Mouse (Mus musculus) liver, postnatal 0 days (tissue): ENCODE measurements around the gene Gm8439. TPM values are rescaled to one million over a fixed set of nuclear protein-coding genes. Genes with fewer than 3 reads are reported as not detected.
"Not testable (repeated sequence)": the region's sequence is repeated elsewhere in the genome, so short reads cannot be mapped to it uniquely, and the experiment has no call there.

Experiments
- ATAC-seq: fragments of 200-750 bp; cut with Nextera tagmentation; 2 replicates; pipeline ENCODE4 v1.8.0; 2017; ENCODE audit warnings: mild to moderate bottlenecking, moderate library complexity
- DNase-seq: peaks from one replicate; pipeline ENCODE4 v3.0.0-alpha.2; 2016
- H3K27ac ChIP-seq: fragments of 300-500 bp; sonication (generic); 2 replicates; pipeline ENCODE4 v1.5.1; 2014; ENCODE audit warnings: antibody characterized with exemption, moderate library complexity, mild to moderate bottlenecking, low read depth
- H3K27me3 ChIP-seq: fragments of 300-500 bp; sonication (generic); 2 replicates; pipeline ENCODE4 v1.6.1; 2014; ENCODE audit warnings: low read length, control low read depth, mixed read lengths; ENCODE audit not compliant: insufficient read depth
- H3K36me3 ChIP-seq: fragments of 300-500 bp; sonication (generic); replicated peaks from 2 replicates; pipeline ENCODE4 v1.6.1; 2014; ENCODE audit warnings: mild to moderate bottlenecking, control low read depth, low read length, moderate library complexity, mixed read lengths; ENCODE audit not compliant: insufficient read depth
- H3K4me1 ChIP-seq: fragments of 300-500 bp; sonication (generic); 2 replicates; pipeline ENCODE4 v1.6.1; 2014; ENCODE audit warnings: antibody characterized with exemption, mild to moderate bottlenecking, control low read depth; ENCODE audit not compliant: insufficient read depth
- H3K4me2 ChIP-seq: fragments of 300-500 bp; sonication (generic); 2 replicates; pipeline ENCODE4 v1.6.1; 2014; ENCODE audit warnings: low read depth, mild to moderate bottlenecking, low read length, moderate library complexity, mixed read lengths
- H3K4me3 ChIP-seq: fragments of 300-500 bp; sonication (generic); 2 replicates; pipeline ENCODE4 v1.5.1; 2014; ENCODE audit warnings: low read depth, low read length
- H3K9ac ChIP-seq: fragments of 300-500 bp; sonication (generic); replicated peaks from 2 replicates; pipeline ENCODE4 v1.6.1; 2014; ENCODE audit warnings: mild to moderate bottlenecking, moderate library complexity
- H3K9me3 ChIP-seq: fragments of 300-500 bp; sonication (generic); 2 replicates; pipeline ENCODE4 v1.6.1; 2016; ENCODE audit warnings: mild to moderate bottlenecking, control low read depth, low read length, mixed read lengths
- CTCF ChIP-seq: sonication (generic); IDR thresholded peaks from 2 replicates; pipeline ENCODE4 v1.5.1; 2016; ENCODE audit warnings: antibody characterized with exemption, low read depth
- EP300 ChIP-seq: IDR thresholded peaks from 2 replicates; pipeline ENCODE4 v1.6.1; 2016; ENCODE audit warnings: antibody characterized with exemption, low read depth, mild to moderate bottlenecking
- WGBS: fragments of 180-500 bp; shearing (Covaris S2); extraction: QIAGEN DNeasy Blood & Tissue Kit; methylation state at CpG from one replicate; pipeline ENCODE4 v1.1.7; 2014; ENCODE audit not compliant: insufficient replicate concordance; 5-methylcytosine and 5-hydroxymethylcytosine counted together
- polyA plus RNA-seq: library from polyadenylated mRNA; unstranded; fragments of >200 nt; fragmentation: Nextera tagmentation; extraction: Ambion mirVana; gene quantifications from 2 replicates; pipeline ENCODE4 v1.2.1, GENCODE M21; 2015

Gene Gm8439
- polyA plus RNA-seq, 1 experiment from 2014 or later, result 0.40 TPM

GRCm38 (mm10) chr4:120586986-120587385 is 1.6 kb upstream of the Gm8439 start:
- H3K4me3 ChIP-seq, result no peak overlapping the region
- ATAC-seq, result no peak
- no peaks in the 10 kb centered on the region for H3K36me3 ChIP-seq
- H3K27ac ChIP-seq, result no peak overlapping the region
- no peaks in the 10 kb centered on the region for H3K27me3 ChIP-seq
- H3K4me1 ChIP-seq, result peaks cover 14% of the 10 kb centered on the region
- TF ChIP-seq CTCF, result no peak
- no peak for TF ChIP-seq EP300
- H3K9me3 ChIP-seq, result no peaks in the 10 kb centered on the region
- no peak for DNase-seq
- WGBS, result 78% methylated on average over 1 of the region's 1 CpGs
- H3K4me2 ChIP-seq, result no peak overlapping the region
- H3K9ac ChIP-seq, result no peak overlapping the region

GRCm38 (mm10) chr4:120589070-120589469 is 525 bp downstream of the Gm8439 start:
- ATAC-seq (peak; percentile 17; the same call in 1 of the 2 replicates), DNase-seq (no peak)
- H3K27ac ChIP-seq, result no peak overlapping the region
- H3K9me3 ChIP-seq, result no peaks in the 10 kb centered on the region
- peak overlapping the region; percentile 43 for H3K4me2 ChIP-seq
- TF ChIP-seq CTCF (no peak), EP300 (no peak)
- H3K4me3 ChIP-seq, result peak overlapping the region; percentile 17
- WGBS, result 18% methylated on average over 3 of the region's 3 CpGs
- H3K9ac ChIP-seq, result 0 out of 2 replicates have a peak overlapping the region, but pooled peaks have one; percentile 26
- peaks cover 14% of the 10 kb centered on the region for H3K4me1 ChIP-seq
- H3K36me3 ChIP-seq, result no peaks in the 10 kb centered on the region
- H3K27me3 ChIP-seq, result no peaks in the 10 kb centered on the region

- Histone ChIP-seq H3K27me3 (no peaks in the 10 kb centered on the region), H3K4me3 (no peak overlapping the region), H3K9me3 (no peaks in the 10 kb centered on the region), H3K36me3 (no peaks in the 10 kb centered on the region), H3K4me1 (peaks cover 14% of the 10 kb centered on the region), H3K9ac (no peak overlapping the region), H3K4me2 (peak overlapping the region; percentile 40), H3K27ac (no peak overlapping the region)
- ATAC-seq, result peak; percentile 90
- TF ChIP-seq EP300, result no peak
- peak; percentile 96 for TF ChIP-seq CTCF
- WGBS, result 27% methylated on average over 5 of the region's 5 CpGs
- DNase-seq, result peak; percentile 75
Measured at GRCm38 (mm10) chr4:120589815-120590422, 1.4 kb downstream of the Gm8439 start.

GRCm38 (mm10) chr4:120590973-120591372 is 2.4 kb downstream of the Gm8439 start:
- Histone ChIP-seq H3K9me3 (no peaks in the 10 kb centered on the region), H3K36me3 (no peaks in the 10 kb centered on the region), H3K9ac (no peak overlapping the region), H3K4me2 (no peak overlapping the region), H3K4me3 (no peak overlapping the region), H3K4me1 (peaks cover 14% of the 10 kb centered on the region), H3K27me3 (no peaks in the 10 kb centered on the region), H3K27ac (no peak overlapping the region)
- ATAC-seq (no peak), DNase-seq (no peak)
- TF ChIP-seq EP300, result no peak
- TF ChIP-seq CTCF, result no peak
- 83% methylated on average over 4 of the region's 4 CpGs for WGBS

GRCm38 (mm10) chr4:120596210-120596609 is 7.7 kb downstream of the Gm8439 start:
- not testable (repeated sequence) for H3K9me3 ChIP-seq, H3K36me3 ChIP-seq, DNase-seq, H3K27me3 ChIP-seq, H3K4me3 ChIP-seq, H3K9ac ChIP-seq, ATAC-seq, H3K4me2 ChIP-seq, H3K27ac ChIP-seq, H3K4me1 ChIP-seq
- 78% methylated on average over 1 of the region's 1 CpGs for WGBS

- Histone ChIP-seq H3K4me3 (no peak overlapping the region), H3K4me1 (no peaks in the 10 kb centered on the region), H3K4me2 (no peak overlapping the region), H3K36me3 (no peaks in the 10 kb centered on the region), H3K9ac (no peak overlapping the region), H3K9me3 (no peaks in the 10 kb centered on the region), H3K27me3 (no peaks in the 10 kb centered on the region), H3K27ac (no peak overlapping the region)
- TF ChIP-seq EP300 (no peak), CTCF (no peak)
- ATAC-seq (peak; percentile 80), DNase-seq (no peak)
- 31% methylated on average over 2 of the region's 2 CpGs for WGBS
Measured at GRCm38 (mm10) chr4:120598922-120599321, 10.4 kb downstream of the Gm8439 start.

GRCm38 (mm10) chr4:120601774-120602173 is 13.2 kb downstream of the Gm8439 start:
- ATAC-seq, result no peak
- no peaks in the 10 kb centered on the region for H3K9me3 ChIP-seq
- H3K4me3 ChIP-seq, result no peak overlapping the region
- no peak overlapping the region for H3K27ac ChIP-seq
- H3K4me2 ChIP-seq, result no peak overlapping the region
- 71% methylated on average over 1 of the region's 1 CpGs for WGBS
- TF ChIP-seq CTCF, result no peak
- no peaks in the 10 kb centered on the region for H3K36me3 ChIP-seq
- no peaks in the 10 kb centered on the region for H3K27me3 ChIP-seq
- H3K9ac ChIP-seq, result no peak overlapping the region
- no peaks in the 10 kb centered on the region for H3K4me1 ChIP-seq
- DNase-seq, result no peak
